Mouse (Mus musculus) lung, postnatal 14 days (tissue): ENCODE results near the gene Tmem8b.
A peak's percentile ranks its signal among the peaks of the same experiment; 100 is the strongest.

ENCODE experiments used
- DNase-seq: peaks from one replicate; pipeline ENCODE4 v3.0.0; 2021

Tmem8b gene

DNA sequence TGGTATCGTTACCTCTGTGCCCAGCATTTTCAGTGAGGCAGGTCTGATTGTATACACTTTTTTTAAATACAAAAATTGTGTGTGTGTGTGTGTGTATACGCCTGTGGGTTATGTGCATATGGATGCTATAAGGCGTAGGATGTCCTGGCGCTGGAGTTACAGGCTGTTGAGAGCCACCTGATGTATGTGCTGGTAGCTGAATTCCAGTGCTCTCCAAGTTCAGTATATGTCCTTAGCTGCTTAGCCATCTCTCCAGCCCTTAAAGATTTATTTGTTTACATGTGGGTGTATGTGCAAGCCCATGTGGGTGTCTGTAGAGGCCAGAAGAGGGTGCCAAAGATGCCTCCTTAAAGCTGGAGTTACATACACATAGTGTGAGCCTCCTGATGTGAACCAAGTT, 11.6 kb upstream of the Tmem8b start:
- no peak for DNase-seq

- DNase-seq: peak; percentile 24
Observed at GRCm38 (mm10) chr4:43666412-43666811, 2.4 kb upstream of the Tmem8b start.

DNA sequence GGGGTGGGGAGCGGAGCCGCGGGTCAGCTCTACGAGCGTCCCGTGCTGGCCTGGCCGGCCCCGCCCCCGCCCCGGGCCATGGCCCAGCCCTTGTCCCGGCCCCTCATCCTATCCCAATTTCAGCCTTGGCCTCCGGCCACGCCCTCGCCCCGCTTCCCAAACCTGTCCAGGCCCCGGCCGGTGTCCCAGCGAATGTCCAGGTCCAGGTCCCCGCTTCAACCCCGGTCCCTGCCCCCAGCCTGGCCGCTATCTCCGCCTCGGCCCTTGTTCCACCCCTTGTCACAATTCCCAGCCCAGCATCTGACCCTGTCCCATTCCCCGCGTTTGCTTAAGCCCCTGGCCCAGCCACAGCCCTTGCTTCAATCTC, 640 bp downstream of the Tmem8b start:
- peak; percentile 79 for DNase-seq

DNA sequence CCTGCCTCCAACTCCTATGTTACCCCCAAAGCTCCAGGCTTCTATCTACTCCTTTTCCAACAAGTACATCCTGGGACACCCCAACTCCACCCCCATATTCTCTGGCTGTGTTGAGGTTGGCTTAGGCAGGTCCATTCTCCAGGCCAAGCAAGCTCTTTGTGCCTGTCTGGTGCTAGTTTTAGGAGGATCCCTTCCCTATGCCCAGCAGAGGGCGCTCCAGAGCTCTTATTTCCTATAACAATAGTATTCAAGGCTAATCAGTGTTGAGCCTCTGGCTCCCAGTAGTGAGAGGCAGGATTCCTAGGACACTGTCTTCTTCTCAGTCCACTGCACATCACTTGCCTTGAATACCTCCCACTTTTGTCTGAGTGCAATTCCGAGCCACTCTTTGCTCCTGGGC, 3.3 kb downstream of the Tmem8b start:
- peak; percentile 98 for DNase-seq

DNA sequence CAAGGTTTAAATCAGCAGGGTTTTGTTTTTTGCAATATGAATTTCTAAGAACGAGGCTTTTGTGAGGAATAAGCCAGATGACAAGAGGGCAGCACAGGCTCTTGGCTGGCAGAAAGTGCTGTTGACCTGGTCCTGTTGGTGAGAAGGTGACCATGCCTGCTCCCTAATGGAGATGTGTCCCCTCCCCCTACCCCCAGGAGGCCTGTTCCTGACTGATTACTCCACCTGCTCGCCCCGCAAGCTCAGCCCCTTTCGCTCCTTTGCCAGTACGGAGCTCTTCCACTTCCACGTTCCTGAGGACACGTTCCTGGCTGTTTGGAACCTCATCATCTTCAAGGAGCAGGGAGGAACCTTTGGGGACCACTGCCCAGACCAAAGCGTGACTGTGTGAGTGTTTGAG, 4.9 kb downstream of the Tmem8b start:
- DNase-seq: no peak

DNA sequence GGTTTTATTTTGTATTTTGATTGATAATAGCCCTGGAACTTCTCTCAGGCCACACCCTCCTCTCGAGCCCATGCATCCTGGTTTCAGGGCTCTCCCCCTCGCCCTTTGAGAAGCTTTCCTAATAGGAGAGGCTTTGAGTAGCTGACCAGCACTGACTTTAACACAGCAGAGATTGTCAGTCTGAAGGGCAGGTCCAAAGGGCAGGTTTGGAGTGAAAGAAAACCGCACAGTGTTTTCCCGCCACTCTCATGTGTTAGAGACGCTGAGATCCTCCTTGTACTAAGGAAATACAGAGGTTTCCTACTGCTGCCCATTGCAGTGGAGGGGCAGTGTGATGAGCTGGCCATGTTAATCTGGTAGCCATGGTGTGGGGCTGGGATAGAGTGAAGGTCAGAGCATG, 6.2 kb downstream of the Tmem8b start:
- no peak for DNase-seq

GRCm38 (mm10) chr4:43675608-43676007, 6.8 kb downstream of the Tmem8b start:
- DNase-seq: no peak

GRCm38 (mm10) chr4:43678541-43678940, 9.8 kb downstream of the Tmem8b start:
- no peak for DNase-seq

DNA sequence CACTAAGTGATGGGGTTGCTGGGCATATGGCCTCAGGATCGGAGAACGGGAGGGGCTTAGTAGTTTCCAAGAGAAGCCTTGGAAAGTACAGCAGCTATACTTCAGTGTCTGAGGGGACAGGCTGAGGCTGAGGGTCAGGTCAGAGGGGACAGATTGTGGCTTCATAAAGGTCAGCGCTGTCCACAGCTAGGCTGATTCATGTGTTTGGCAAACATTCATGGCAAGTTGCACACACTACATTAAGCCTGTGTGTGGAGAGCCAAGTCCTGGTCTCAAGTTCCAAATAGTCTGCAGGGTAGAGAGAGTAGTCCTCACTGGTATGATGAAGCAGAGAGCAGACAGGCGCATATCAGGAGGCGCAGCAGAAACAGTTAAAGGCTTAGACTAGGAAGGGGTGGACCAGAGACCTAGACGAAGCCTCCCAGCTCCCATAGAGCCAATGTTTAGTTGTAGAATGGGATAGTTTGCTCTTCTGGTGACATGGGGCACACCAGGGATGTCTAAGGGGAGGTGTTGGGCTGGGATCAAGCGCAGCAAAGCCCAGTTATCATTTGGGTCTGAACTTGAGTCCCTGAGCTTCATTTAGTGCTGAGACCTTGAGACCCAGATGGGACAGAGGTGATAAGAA, 10.8 kb downstream of the Tmem8b start:
- no peak for DNase-seq

- DNase-seq: no peak
Observed at GRCm38 (mm10) chr4:43690021-43690420, 21.2 kb downstream of the Tmem8b start.

- no peak for DNase-seq
Observed at GRCm38 (mm10) chr4:43691026-43691425, 22.3 kb downstream of the Tmem8b start.

- DNase-seq: peak; percentile 46
Observed at GRCm38 (mm10) chr4:43693806-43694241, 25.1 kb downstream of the Tmem8b start.

- DNase-seq: no peak
Observed at GRCm38 (mm10) chr4:43694439-43695248, 25.9 kb downstream of the Tmem8b start.

- DNase-seq: peak; percentile 67
Observed at GRCm38 (mm10) chr4:43695249-43695671, 26.5 kb downstream of the Tmem8b start.

DNA sequence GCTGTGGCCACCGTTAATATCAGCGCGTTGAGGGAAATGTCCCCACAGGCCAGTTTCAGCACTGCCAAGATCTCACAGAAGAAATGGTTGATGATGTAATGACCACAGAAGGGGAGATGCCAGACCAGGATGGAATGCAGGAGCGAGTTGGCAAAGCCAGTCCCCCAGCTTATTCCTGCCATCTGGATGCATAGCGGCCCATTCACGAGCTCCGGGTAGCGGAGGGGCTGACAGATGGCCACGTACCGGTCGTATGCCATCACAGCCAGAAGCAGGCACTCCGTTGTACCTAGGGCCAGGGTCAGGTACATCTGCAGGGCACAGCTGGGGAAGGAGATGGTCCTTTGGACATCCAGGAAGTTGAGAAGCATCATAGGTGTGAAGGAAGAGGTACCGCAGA, 27.8 kb downstream of the Tmem8b start:
- DNase-seq: no peak

DNA sequence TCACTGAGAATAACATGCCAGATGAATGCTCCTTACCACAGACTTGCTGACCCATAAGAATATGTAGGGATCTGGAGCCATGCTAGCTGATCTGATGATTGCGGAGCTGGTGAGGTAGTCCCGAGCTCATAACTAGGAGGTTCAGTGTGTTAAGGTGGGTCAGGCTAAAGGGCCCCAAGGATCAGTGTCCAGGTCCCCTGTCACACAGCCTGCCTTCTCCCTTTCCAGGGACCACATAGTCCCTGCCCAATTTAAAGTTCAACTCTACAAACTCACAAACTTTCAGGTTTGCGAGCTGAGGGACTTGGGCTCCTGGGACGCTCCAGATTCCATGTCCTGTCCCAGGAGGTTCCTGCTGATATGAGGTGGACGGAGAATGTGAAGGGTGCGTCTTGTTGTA, 31.9 kb downstream of the Tmem8b start, which contains the start of gene Olfr70:
Gene Olfr70, minus strand, starts transcription at position 101 of the 400 bp plus-strand sequence.
- no peak for DNase-seq

DNA sequence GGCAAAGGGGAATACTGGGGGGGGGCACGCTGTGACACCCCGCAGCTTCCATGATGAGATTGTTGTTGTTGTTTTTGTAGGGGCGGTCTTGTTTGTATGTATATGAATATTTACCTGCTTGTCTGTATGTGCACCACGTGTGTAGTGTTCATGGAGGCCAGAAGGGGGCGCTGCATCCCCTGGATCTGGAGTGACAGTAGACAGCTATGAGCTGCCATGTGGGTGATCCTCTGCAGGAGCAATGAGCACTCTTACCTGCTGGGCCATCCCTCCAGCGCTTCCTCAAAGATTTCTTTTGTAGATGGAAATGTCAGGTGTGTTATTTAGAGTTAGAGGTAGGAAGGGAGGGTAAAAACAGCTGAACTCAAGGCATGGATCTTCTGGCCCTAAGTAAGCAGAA, 34.7 kb downstream of the Tmem8b start:
- DNase-seq: no peak

DNA sequence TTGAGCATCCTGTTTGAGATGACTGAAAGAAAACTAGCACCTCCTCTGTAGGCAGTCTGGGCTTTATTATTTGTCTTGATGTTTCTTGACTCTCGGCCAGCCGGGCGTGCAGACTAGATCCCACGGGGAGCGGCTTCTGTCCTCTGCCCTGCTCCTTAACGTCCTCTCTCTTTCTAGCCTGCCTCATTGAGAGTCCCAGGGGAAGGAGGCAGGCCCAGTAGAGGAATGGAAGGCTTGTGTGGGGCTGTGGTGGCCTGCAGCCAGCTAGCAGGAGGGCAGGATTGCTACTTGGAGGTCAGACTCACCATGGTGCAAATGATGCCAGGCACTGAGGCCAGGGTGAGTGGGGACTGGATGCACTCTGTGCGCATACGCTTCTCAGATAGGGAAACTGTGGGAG, 35.1 kb downstream of the Tmem8b start:
- no peak for DNase-seq

- DNase-seq: no peak
Observed at GRCm38 (mm10) chr4:43705991-43706390, 37.2 kb downstream of the Tmem8b start.

DNA sequence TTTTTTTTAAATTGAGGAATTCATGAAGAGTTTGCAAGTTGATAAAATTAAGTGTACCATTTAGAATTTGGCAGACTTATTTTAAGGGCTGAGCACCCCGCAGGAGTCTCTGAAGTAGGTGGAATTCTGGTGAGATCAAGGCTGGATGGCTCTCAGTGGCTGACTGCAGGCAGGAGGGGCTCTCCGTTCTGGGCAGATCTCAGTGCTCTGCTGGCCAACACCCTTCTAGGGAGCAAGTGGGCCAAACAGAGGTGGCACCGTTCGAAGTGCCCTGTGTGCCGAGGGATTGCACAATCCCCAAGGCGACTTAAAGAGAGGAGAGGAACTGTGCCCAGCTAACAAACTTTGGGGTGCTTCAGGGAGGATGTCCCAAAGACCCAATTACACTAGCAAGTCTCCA, 41.1 kb downstream of the Tmem8b start, which contains the start of gene Olfr71:
Gene Olfr71, minus strand, starts transcription at position 387 of the 400 bp plus-strand sequence.
- DNase-seq: peak; percentile 57

GRCm38 (mm10) chr4:43711821-43712220, 43.0 kb downstream of the Tmem8b start:
- DNase-seq: peak; percentile 91

DNA sequence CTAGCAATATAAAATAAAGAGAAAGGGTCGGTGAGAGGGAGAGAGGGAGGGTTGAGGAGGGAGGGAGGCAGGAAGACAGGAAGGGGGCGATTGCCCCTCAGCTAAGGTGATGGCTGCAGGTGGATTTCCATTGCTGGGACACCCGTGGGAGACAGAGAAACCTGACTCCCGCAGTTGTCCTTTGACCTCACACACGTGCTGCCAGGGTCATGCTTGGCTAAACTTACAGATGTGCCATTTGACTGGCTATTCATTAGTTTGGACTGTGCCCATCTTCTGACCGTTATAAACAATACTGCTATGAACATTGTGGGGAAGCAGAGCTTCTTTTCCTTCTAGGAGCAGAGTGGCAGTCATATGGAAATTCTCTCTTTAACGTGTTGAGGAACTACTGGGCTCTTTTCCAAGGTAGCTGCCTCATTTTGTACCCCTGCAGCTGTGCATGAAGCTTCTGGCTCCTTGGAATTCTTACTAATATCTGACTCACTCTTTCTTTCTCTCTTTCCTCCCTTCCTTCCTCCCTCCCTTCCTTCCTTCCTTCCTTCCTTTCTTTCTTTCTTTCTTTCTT, 45.0 kb downstream of the Tmem8b start:
- DNase-seq: no peak

DNA sequence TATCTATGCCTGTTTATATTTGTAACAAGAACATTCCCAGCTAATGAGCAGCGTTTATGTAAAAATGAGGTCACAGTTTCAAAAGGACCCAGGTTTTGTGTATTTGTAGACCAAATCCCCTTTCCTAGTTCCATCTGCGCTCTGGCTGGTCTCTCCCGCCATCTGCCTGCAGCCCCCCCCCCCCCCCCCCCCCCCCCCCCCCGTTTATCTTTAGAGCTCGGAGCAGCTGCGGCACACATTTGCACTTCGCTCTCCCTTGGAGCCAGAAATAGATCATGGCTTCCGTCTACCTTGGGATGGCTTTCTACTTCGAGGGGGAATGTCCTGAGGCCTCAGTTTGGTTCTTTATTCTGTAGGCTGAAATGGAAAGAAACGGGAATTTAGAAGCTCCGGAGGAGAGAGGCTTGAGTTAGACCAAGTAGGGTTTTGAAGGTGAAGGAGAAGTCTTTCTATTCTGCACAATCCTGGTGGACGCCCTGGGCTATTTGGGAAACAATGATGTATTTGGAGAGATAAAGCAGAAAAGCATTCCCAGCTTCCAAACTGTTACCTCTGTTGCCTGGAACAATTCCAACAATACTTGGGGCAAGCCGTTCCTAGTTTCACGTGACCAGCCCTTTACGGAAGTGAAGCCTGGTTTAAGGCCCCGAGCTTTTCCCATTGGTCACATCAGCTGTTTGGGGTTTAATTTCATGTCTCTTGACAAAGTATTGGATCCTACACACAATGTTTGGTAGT, 51.9 kb downstream of the Tmem8b start:
- DNase-seq: no peak
